Mouse (Mus musculus): Measurements from ENCODE around the gene Ggt6. TPM values are rescaled to one million over a fixed set of nuclear protein-coding genes. Genes with fewer than 3 reads are reported as not detected.
A peak's percentile ranks its signal among the peaks of the same experiment; 100 is the strongest.
"Not testable (repeated sequence)": the region's sequence is repeated elsewhere in the genome, so short reads cannot be mapped to it uniquely, and the experiment has no call there.

Ggt6 gene
- polyA plus RNA-seq, 1 experiment, result not detected

- Histone ChIP-seq H3K36me3 (replicated peaks; ENCODE audit: low read length) (no peaks in the 10 kb centered on the region), H3K4me1 (peaks cover 23% of the 10 kb centered on the region), H3K4me3 (replicated peaks) (no peak overlapping the region), H3K27me3 (replicated peaks) (peaks cover 20% of the 10 kb centered on the region), H3K9me3 (no peaks in the 10 kb centered on the region)
- no peak for TF ChIP-seq GATA1 (IDR thresholded peaks at IDR 0.05; ENCODE audit: borderline replicate concordance, low read length)
These were observed 344 bp downstream of the Ggt6 start for GRCm38 (mm10) chr11:72435694-72436045.

- Histone ChIP-seq H3K27me3 (replicated peaks) (peaks cover 20% of the 10 kb centered on the region), H3K4me1 (peaks cover 23% of the 10 kb centered on the region), H3K9me3 (no peaks in the 10 kb centered on the region), H3K36me3 (replicated peaks; ENCODE audit: low read length) (no peaks in the 10 kb centered on the region), H3K4me3 (replicated peaks) (no peak overlapping the region)
- TF ChIP-seq GATA1 (IDR thresholded peaks at IDR 0.05; ENCODE audit: borderline replicate concordance, low read length) (no peak), FLI1 (IDR thresholded peaks at IDR 0.05; ENCODE audit: low read length) (no peak)
These were observed 945 bp downstream of the Ggt6 start for GRCm38 (mm10) chr11:72436271-72436670.

GRCm38 (mm10) chr11:72436756-72437650 is 1.7 kb downstream of the Ggt6 start:
- Histone ChIP-seq H3K36me3 (replicated peaks; ENCODE audit: low read length) (peaks cover under 1% of the 10 kb centered on the region), H3K9me3 (no peaks in the 10 kb centered on the region), H3K4me3 (replicated peaks) (no peak overlapping the region), H3K4me1 (peaks cover 30% of the 10 kb centered on the region), H3K27me3 (replicated peaks) (peaks cover 18% of the 10 kb centered on the region)
- TF ChIP-seq GATA1 (IDR thresholded peaks at IDR 0.05; ENCODE audit: borderline replicate concordance, low read length) (no peak), FLI1 (IDR thresholded peaks at IDR 0.05; ENCODE audit: low read length) (no peak)

- Histone ChIP-seq H3K9me3 (no peaks in the 10 kb centered on the region), H3K27me3 (replicated peaks) (peaks cover 18% of the 10 kb centered on the region), H3K4me3 (replicated peaks) (no peak overlapping the region), H3K36me3 (replicated peaks; ENCODE audit: low read length) (peaks cover 15% of the 10 kb centered on the region), H3K4me1 (peaks cover 44% of the 10 kb centered on the region)
- no peak for TF ChIP-seq GATA1 (IDR thresholded peaks at IDR 0.05; ENCODE audit: borderline replicate concordance, low read length)
- no peak for TF ChIP-seq FLI1 (IDR thresholded peaks at IDR 0.05; ENCODE audit: low read length)
These were observed 3.1 kb downstream of the Ggt6 start for GRCm38 (mm10) chr11:72438411-72438810.

GRCm38 (mm10) chr11:72440597-72440964 is 5.3 kb downstream of the Ggt6 start:
- H3K9me3 ChIP-seq, result not testable (repeated sequence)
- Histone ChIP-seq H3K27me3 (replicated peaks) (peaks cover 12% of the 10 kb centered on the region), H3K4me3 (replicated peaks) (peak overlapping the region; percentile 97), H3K36me3 (replicated peaks; ENCODE audit: low read length) (peaks cover 36% of the 10 kb centered on the region), H3K4me1 (peaks cover 54% of the 10 kb centered on the region)

GRCm38 (mm10) chr11:72440965-72441664 is 5.8 kb downstream of the Ggt6 start, which contains the start of gene Mybbp1a:
Gene Mybbp1a (plus strand): TSS chr11:72441355.
- TF ChIP-seq FLI1 (IDR thresholded peaks at IDR 0.05; ENCODE audit: low read length) (no peak), GATA1 (IDR thresholded peaks at IDR 0.05; ENCODE audit: borderline replicate concordance, low read length) (no peak)
- Histone ChIP-seq H3K4me1 (peaks cover 55% of the 10 kb centered on the region), H3K9me3 (no peaks in the 10 kb centered on the region), H3K27me3 (replicated peaks) (peaks cover 8% of the 10 kb centered on the region), H3K4me3 (replicated peaks) (peak within 1 kb of the TSS; percentile 97), H3K36me3 (replicated peaks; ENCODE audit: low read length) (peaks cover 42% of the 10 kb centered on the region)

GRCm38 (mm10) chr11:72446311-72447105 is 11.2 kb downstream of the Ggt6 start:
- H3K4me1 ChIP-seq, result peaks cover 88% of the 10 kb centered on the region

GRCm38 (mm10) chr11:72447475-72447874 is 12.1 kb downstream of the Ggt6 start:
- Histone ChIP-seq H3K4me3 (replicated peaks) (no peak overlapping the region), H3K27me3 (replicated peaks) (no peaks in the 10 kb centered on the region), H3K9me3 (no peaks in the 10 kb centered on the region), H3K4me1 (peaks cover 86% of the 10 kb centered on the region), H3K36me3 (replicated peaks; ENCODE audit: low read length) (peaks cover 100% of the 10 kb centered on the region)
- TF ChIP-seq GATA1 (IDR thresholded peaks at IDR 0.05; ENCODE audit: borderline replicate concordance, low read length) (no peak), FLI1 (IDR thresholded peaks at IDR 0.05; ENCODE audit: low read length) (no peak)

More at GRCm38 (mm10) chr11:72446311-72447105, 11.2 kb downstream of the Ggt6 start:
- H3K36me3 ChIP-seq (replicated peaks; ENCODE audit: low read length), result peaks cover 96% of the 10 kb centered on the region
- no peak overlapping the region for H3K4me3 ChIP-seq (replicated peaks)
- TF ChIP-seq GATA1 (IDR thresholded peaks at IDR 0.05; ENCODE audit: borderline replicate concordance, low read length) (no peak), FLI1 (IDR thresholded peaks at IDR 0.05; ENCODE audit: low read length) (no peak)
- H3K27me3 ChIP-seq (replicated peaks), result no peaks in the 10 kb centered on the region
- no peaks in the 10 kb centered on the region for H3K9me3 ChIP-seq

- Histone ChIP-seq H3K9me3 (no peaks in the 10 kb centered on the region), H3K4me1 (peaks cover 86% of the 10 kb centered on the region), H3K27me3 (replicated peaks) (no peaks in the 10 kb centered on the region), H3K4me3 (replicated peaks) (no peak overlapping the region), H3K36me3 (replicated peaks; ENCODE audit: low read length) (peaks cover 100% of the 10 kb centered on the region)
- TF ChIP-seq GATA1 (IDR thresholded peaks at IDR 0.05; ENCODE audit: borderline replicate concordance, low read length) (no peak), FLI1 (IDR thresholded peaks at IDR 0.05; ENCODE audit: low read length) (no peak)
These were observed 16.9 kb downstream of the Ggt6 start for GRCm38 (mm10) chr11:72452140-72452665.
